Mouse (Mus musculus) adipose tissue, adult 10 weeks (tissue): ENCODE results near the gene Kifc1. TPM values are rescaled to one million over a fixed set of nuclear protein-coding genes. Genes with fewer than 3 reads are reported as not detected.

Source experiments
- polyA plus RNA-seq: library from polyadenylated mRNA; stranded (reverse); fragments of 350-450 nt; fragmentation: Illumina TruSeq; extraction: RNeasy Lipid Tissue Mini Kit (QIAGEN cat#74804); gene quantifications from one replicate; pipeline ENCODE4 v1.2.3, GENCODE M21; 2014; ENCODE audit warnings: low read depth, low replicate concordance

Gene Kifc1
- polyA plus RNA-seq: 1.9 TPM

DNA sequence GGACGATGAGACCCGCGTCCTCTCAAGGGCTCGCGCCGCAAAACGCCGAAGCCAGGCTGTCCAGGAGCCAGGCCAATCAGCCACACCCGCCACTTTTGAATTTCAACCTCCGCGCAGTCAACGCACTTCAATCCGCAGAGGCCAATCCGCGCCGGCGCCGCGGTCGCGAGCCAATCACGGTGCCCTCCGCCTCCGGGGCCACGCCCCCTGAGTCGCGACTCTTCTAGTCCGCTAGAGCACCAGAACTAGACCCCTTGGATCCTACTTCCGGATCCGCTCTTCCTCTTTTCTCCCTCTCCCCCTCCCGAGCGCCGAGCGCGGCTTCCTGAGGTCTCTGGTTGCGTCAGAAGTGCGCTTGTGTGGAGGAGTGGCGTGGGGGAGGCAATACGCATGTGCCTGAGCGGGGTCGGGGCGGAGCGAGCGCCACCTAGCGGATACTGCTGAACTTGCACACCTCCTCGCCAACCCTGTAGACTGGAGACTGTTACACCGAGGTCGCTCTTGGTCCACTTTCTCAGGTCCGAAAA is at the start of gene Kifc1:
Gene Kifc1, minus strand, starts transcription at position 129 of the 527 bp plus-strand sequence.

GRCm38 (mm10) chr17:33929371-33930279 is 39.2 kb upstream of the Kifc1 start, which contains the start of gene Rgl2:
Rgl2 (plus strand) TSS chr17:33929543.

GRCm38 (mm10) chr17:33915671-33916250 is 25.3 kb upstream of the Kifc1 start, which contains the start of the genes Tapbp and Zbtb22:
Tapbp (plus strand) TSS chr17:33915899.
Zbtb22 (plus strand) TSS chr17:33915904.

DNA sequence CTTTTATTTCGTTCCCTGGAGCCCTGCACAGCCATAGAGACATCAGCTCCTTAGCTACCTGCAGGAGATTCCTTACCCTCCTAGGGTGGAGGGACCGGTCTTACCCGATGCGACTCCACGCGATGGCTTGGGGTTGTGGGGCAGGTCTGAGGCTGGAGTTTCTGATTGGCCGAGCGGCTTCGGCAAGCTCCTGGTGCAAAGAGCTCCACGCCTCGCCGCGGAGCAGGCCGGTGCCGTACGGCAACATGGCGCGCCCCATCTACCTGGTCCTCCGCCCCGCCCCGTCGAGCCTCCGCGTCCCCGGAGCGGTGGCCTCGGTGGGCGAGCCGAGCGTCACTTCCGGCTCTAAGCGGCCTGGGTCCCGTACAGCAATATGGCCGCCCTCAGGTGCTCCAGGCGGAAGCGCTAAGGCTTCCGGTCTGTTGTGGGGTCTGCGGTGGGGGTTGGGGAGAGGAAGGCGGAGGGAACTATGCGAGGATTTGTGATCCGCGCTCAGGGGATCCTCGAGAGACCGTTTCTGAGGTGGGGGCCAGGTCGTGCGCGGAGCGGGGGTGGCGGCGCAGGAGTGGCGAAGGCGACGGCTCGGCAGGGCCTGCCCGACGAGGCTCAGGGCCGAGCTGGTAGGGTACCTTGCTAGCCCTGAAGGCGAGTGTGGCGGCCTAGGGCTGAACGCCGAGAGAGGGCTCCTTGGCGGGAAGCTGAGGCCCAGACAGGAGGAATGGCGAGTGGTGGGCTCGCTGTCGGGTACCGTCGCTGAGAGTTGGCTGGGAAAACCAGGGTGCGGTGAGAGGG is 18.8 kb upstream of the Kifc1 start, which contains the start of gene Daxx:
Gene Daxx, plus strand, starts transcription at position 338 of the 792 bp plus-strand sequence.

DNA sequence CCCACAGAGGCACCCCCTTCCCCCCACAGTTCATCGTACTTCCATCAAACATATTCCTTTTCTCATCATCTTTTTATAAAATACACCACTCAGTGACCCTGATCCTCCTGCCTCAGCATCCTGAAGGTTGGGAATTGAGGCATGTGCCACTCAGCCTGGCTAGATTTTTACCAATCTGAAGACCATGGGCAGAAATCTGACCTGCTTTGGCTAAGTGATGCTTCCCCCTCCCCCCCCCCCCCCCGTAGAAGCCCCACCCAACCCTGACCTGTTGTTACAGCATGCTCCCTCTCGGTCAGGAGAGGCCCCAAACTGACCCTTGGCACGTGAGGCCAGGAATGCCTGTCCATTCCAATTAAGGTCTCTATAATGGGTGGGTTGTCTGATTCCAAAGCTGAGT is 14.4 kb upstream of the Kifc1 start, which contains the start of gene Platr17:
Gene Platr17, plus strand, starts transcription at position 301 of the 400 bp plus-strand sequence.

GRCm38 (mm10) chr17:33873537-33873936 is 16.9 kb downstream of the Kifc1 start, which contains the start of gene Gm7029:
Gm7029 (plus strand) TSS chr17:33873837.

DNA sequence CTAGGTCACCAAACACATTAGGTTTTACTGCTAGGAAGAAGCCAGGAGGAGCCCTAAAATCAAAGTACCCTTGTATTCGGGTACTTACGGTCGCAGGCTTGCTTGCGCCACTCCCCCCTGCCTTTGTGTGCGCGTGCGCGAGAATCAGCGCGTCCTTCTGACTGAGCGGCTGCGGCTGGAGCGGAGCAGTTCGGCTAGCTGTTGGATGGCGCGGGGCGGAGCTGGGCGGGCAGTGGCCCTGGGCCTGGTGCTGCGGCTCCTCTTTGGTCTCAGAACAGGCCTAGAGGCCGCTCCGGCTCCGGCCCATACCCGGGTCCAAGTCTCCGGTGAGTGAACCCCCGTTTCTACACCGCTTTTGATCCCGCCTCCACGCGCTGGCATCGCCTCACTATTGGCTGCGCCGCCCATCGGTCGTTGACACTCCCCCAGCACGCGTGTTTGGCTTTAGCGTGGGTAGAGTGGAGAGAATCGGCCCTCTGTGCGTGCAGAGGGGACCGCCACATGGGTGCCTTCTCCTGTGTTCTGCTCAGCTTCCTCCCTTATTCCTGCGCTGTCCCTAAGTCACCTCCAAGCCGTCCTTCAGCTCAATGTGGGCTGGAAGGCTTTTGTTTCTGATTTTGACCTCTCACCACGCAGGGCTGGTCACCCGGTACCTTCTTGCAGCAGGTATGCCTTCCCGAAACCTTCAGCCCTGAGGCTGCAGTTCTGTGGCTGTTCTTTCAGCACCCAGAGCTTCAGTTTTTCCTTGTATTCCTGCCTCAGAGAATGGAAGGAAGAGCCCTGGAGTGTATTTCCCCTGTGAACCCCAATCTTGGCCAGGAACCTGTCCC is 47.3 kb downstream of the Kifc1 start, which contains the start of gene Cd320:
Gene Cd320, plus strand, starts transcription at position 126 of the 830 bp plus-strand sequence.

Other genes with a start within 250 kb of the Kifc1 start
- gene Hnrnpm, start 203.8 kb downstream of the Kifc1 start, polyA plus RNA-seq: 128 TPM
- gene March2, start 172.0 kb downstream of the Kifc1 start, polyA plus RNA-seq: 86.5 TPM
- gene Rab11b, start 130.1 kb downstream of the Kifc1 start, polyA plus RNA-seq: 136 TPM
- 245 TPM for gene Angptl4, start 108.8 kb downstream of the Kifc1 start, polyA plus RNA-seq
- gene Kank3, start 80.1 kb downstream of the Kifc1 start, polyA plus RNA-seq: 91.1 TPM
- gene Rps28, start 66.1 kb downstream of the Kifc1 start, polyA plus RNA-seq: 1,499 TPM
- gene Ndufa7, start 66.1 kb downstream of the Kifc1 start, polyA plus RNA-seq: 425 TPM
- gene Cd320, start 47.6 kb downstream of the Kifc1 start, polyA plus RNA-seq: 72.7 TPM
- gene Gm7029, start 16.8 kb downstream of the Kifc1 start, polyA plus RNA-seq: not detected
- gene Platr17, start 14.5 kb upstream of the Kifc1 start, polyA plus RNA-seq: not detected
- gene Daxx, start 18.8 kb upstream of the Kifc1 start, polyA plus RNA-seq: 29.2 TPM
- gene Tapbp, start 25.2 kb upstream of the Kifc1 start, polyA plus RNA-seq: 147 TPM
- gene Zbtb22, start 25.2 kb upstream of the Kifc1 start, polyA plus RNA-seq: 25.1 TPM
- 66.6 TPM for gene Rgl2, start 38.9 kb upstream of the Kifc1 start, polyA plus RNA-seq
- 70.9 TPM for gene Pfdn6, start 49.7 kb upstream of the Kifc1 start, polyA plus RNA-seq
- 14.0 TPM for gene Wdr46, start 50.0 kb upstream of the Kifc1 start, polyA plus RNA-seq
- 5.6 TPM for gene B3galt4, start 60.8 kb upstream of the Kifc1 start, polyA plus RNA-seq
- gene Vps52, start 65.2 kb upstream of the Kifc1 start, polyA plus RNA-seq: 36.0 TPM
- gene Rps18, start 65.3 kb upstream of the Kifc1 start, polyA plus RNA-seq: 1,863 TPM
- 1,539 TPM for gene H2-K1, start 109.7 kb upstream of the Kifc1 start, polyA plus RNA-seq
- gene Ring1, start 134.0 kb upstream of the Kifc1 start, polyA plus RNA-seq: 30.7 TPM
- 92.5 TPM for gene H2-Ke6, start 137.4 kb upstream of the Kifc1 start, polyA plus RNA-seq
- 158 TPM for gene Slc39a7, start 141.0 kb upstream of the Kifc1 start, polyA plus RNA-seq
- gene Rxrb, start 141.2 kb upstream of the Kifc1 start, polyA plus RNA-seq: 38.6 TPM
- gene Col11a2, start 148.8 kb upstream of the Kifc1 start, polyA plus RNA-seq: 1.0 TPM
- 1.3 TPM for gene H2-Oa, start 201.7 kb upstream of the Kifc1 start, polyA plus RNA-seq
- gene H2-DMa, start 228.9 kb upstream of the Kifc1 start, polyA plus RNA-seq: 48.1 TPM
- 137 TPM for gene Brd2, start 232.0 kb upstream of the Kifc1 start, polyA plus RNA-seq